Comparison of ENCODE assay signal across 14 mouse cellular contexts in genomic region chr15:85808031-85808430, GRCm38 (mm10). TPM values are rescaled to one million over a fixed set of nuclear protein-coding genes. Genes with fewer than 3 reads are reported as not detected.
"Had no signal": no experiment of that assay in that cellular context is flagged by ENCODE, and none has a peak within 500 bp of the region (broad histone marks: within the 10 kb centered on the region; RNA-seq: fewer than 3 reads in every experiment).

No protein-coding gene starts in this region.

- H3K4me2 ChIP-seq: liver, embryonic 11.5 days; liver, embryonic 15.5 days; midbrain, embryonic 11.5 days; midbrain, embryonic 15.5 days; neural tube, embryonic 13.5 days had no signal

- ATAC-seq: midbrain, embryonic 15.5 days had no signal

- H3K9me3 ChIP-seq: limb, embryonic 10.5 days; liver, embryonic 15.5 days; midbrain, embryonic 15.5 days; neural tube, embryonic 13.5 days had no signal

- DNase-seq: kidney, postnatal 10 days; lung, adult 2 months; lung, postnatal 10 days; lung, postnatal 4 days; right cerebral cortex, postnatal 4 days; spleen, adult 18-20 months had no signal

- H3K9ac ChIP-seq: liver, embryonic 15.5 days; midbrain, embryonic 15.5 days; neural tube, embryonic 13.5 days had no signal

- H3K27me3 ChIP-seq: liver, embryonic 15.5 days; midbrain, embryonic 15.5 days; neural tube, embryonic 13.5 days had no signal

- H3K4me3 ChIP-seq: limb, embryonic 10.5 days; liver, embryonic 15.5 days; midbrain, embryonic 15.5 days; neural tube, embryonic 13.5 days had no signal

- H3K36me3 ChIP-seq: limb, embryonic 10.5 days; liver, embryonic 15.5 days; midbrain, embryonic 15.5 days; neural tube, embryonic 13.5 days had no signal

- H3K27ac ChIP-seq: limb, embryonic 10.5 days; liver, embryonic 15.5 days; midbrain, embryonic 15.5 days; neural tube, embryonic 13.5 days had no signal

RNA-seq across cellular contexts. Expression of gene Pkdrej, which starts 13.5 kb away (rescaled TPM):
- total RNA-seq: megakaryocyte, adult 5-6 weeks; monocyte, adult 5-6 weeks had no signal

RNA-seq across cellular contexts. Expression of gene Gtse1, which starts 51.5 kb away (rescaled TPM):
- total RNA-seq: monocyte, adult 5-6 weeks had no signal
